Mouse (Mus musculus): ENCODE measurements around the gene Slc25a24. TPM values are rescaled to one million over a fixed set of nuclear protein-coding genes. Genes with fewer than 3 reads are reported as not detected.

Slc25a24 gene
- polyA plus RNA-seq, 1 experiment from 2014 or later, result 45.5 TPM

DNA sequence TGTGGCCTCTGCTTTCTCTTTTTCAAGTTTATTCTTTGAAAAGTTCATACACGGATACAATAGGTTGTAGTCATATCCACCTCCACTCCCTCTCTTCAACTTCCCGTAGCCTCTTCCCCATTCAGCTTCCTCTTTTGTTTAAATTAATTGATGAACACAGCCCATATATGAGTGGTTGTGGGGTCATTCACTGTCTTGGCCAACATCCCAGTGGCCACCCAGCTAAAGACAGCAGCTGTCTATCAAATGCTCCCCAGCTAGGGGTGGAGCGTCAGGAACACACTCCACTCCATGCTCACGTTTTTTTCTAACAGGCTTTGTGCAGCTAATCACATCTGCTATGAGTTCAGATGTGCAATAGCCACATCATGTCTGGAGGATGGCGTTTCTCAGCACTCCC lies 6.8 kb downstream of the Slc25a24 start:
- no peak overlapping the region for H3K27ac ChIP-seq
- H3K36me3 ChIP-seq, result peaks cover 28% of the 10 kb centered on the region; the same call in 1 of the 2 replicates
- 0 out of 2 replicates have a peak, but pooled peaks cover 6% of the 10 kb centered on the region for H3K4me1 ChIP-seq (replicated peaks)
- H3K27me3 ChIP-seq, result no peaks in the 10 kb centered on the region
- no peak overlapping the region for H3K4me2 ChIP-seq
- no peak for ATAC-seq (ENCODE audit: insufficient number of reproducible peaks, insufficient read depth, low FRiP score, low TSS enrichment, low read depth)
- H3K4me3 ChIP-seq (replicated peaks), result no peak overlapping the region
- no peak overlapping the region for H3K9ac ChIP-seq (replicated peaks)
- 76% methylated on average over 5 of the region's 5 CpGs for WGBS
- H3K9me3 ChIP-seq, result 0 out of 2 replicates have a peak, but pooled peaks cover 7% of the 10 kb centered on the region

DNA sequence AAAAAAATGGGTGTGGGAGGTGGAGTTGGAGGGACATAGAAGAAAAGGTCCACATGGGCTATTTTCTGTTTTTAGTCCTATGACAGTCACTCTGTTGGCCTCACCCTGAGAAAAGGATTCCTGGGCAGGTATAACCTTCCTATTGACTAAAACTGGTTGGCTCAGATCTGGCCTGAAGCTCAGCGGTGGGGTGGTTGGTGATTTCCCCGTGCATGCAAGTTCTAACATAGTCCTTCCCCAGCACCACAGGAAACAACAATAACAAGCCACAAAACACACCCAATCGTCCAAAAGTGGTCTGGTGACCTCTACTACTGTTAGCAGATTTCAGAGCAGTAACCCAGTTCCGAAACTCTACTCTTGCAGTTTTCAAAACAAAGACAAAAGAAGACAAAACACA lies 10.0 kb downstream of the Slc25a24 start:
- no peak overlapping the region for H3K4me3 ChIP-seq (replicated peaks)
- H3K27ac ChIP-seq, result no peak overlapping the region
- H3K4me2 ChIP-seq, result no peak overlapping the region
- H3K9ac ChIP-seq (replicated peaks), result no peak overlapping the region
- 0 out of 2 replicates have a peak, but pooled peaks cover 7% of the 10 kb centered on the region for H3K9me3 ChIP-seq
- peaks cover 22% of the 10 kb centered on the region; the same call in 1 of the 2 replicates for H3K36me3 ChIP-seq
- no peaks in the 10 kb centered on the region for H3K27me3 ChIP-seq
- 91% methylated on average over 4 of the region's 4 CpGs for WGBS
- no peak for ATAC-seq (ENCODE audit: insufficient number of reproducible peaks, insufficient read depth, low FRiP score, low TSS enrichment, low read depth)
- no peaks in the 10 kb centered on the region for H3K4me1 ChIP-seq (replicated peaks)

DNA sequence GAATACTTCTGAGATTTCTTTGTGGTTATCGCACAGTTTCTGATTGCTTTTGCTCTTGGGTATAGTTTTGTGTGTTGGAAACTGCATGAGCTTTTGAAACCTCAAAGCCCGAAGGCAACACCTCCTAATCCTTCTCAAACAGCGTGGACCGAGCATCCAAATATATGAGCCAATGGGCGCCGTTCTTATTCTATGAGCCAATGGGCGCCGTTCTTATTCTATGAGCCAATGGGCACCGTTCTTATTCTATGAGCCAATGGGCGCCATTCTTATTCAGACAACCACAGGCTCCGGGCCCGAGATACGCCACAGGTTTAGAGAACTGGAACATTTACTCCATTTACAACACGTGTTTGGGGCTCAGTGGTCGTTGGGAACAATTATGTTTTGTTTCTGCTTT lies 11.1 kb downstream of the Slc25a24 start:
- H3K4me1 ChIP-seq (replicated peaks), result no peaks in the 10 kb centered on the region
- H3K4me3 ChIP-seq (replicated peaks), result no peak overlapping the region
- H3K9me3 ChIP-seq, result 0 out of 2 replicates have a peak, but pooled peaks cover 7% of the 10 kb centered on the region
- no peak for ATAC-seq (ENCODE audit: insufficient number of reproducible peaks, insufficient read depth, low FRiP score, low TSS enrichment, low read depth)
- peaks cover 22% of the 10 kb centered on the region; the same call in 1 of the 2 replicates for H3K36me3 ChIP-seq
- no peak overlapping the region for H3K9ac ChIP-seq (replicated peaks)
- no peak overlapping the region for H3K4me2 ChIP-seq
- H3K27me3 ChIP-seq, result no peaks in the 10 kb centered on the region
- 96% methylated on average over 15 of the region's 15 CpGs for WGBS
- H3K27ac ChIP-seq, result no peak overlapping the region

DNA sequence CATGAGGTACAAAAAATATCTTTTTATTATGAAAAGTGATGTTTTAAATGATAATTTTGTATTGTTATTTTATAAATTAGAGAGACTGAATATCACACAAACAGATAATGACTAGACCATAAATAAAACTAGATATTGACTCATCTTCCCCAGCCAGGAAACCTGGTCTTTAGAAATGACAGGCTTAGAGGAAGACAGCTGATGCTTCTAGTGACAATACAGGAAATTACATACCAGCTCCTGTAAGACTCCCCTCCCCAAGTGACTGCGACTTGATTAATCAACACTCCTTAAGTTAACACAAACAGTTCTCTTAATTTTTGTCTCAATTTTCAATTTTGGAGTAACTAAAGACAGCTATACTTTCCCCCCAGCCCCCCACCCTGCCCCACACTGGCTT lies 12.4 kb downstream of the Slc25a24 start:
- H3K27ac ChIP-seq, result no peak overlapping the region
- peaks cover 18% of the 10 kb centered on the region; the same call in 1 of the 2 replicates for H3K36me3 ChIP-seq
- H3K9me3 ChIP-seq, result 0 out of 2 replicates have a peak, but pooled peaks cover 7% of the 10 kb centered on the region
- H3K4me2 ChIP-seq, result no peak overlapping the region
- no peak overlapping the region for H3K4me3 ChIP-seq (replicated peaks)
- no peaks in the 10 kb centered on the region for H3K27me3 ChIP-seq
- no peak overlapping the region for H3K9ac ChIP-seq (replicated peaks)
- no peak for ATAC-seq (ENCODE audit: insufficient number of reproducible peaks, insufficient read depth, low FRiP score, low TSS enrichment, low read depth)
- no peaks in the 10 kb centered on the region for H3K4me1 ChIP-seq (replicated peaks)
- WGBS, result 91% methylated on average over 1 of the region's 1 CpGs

DNA sequence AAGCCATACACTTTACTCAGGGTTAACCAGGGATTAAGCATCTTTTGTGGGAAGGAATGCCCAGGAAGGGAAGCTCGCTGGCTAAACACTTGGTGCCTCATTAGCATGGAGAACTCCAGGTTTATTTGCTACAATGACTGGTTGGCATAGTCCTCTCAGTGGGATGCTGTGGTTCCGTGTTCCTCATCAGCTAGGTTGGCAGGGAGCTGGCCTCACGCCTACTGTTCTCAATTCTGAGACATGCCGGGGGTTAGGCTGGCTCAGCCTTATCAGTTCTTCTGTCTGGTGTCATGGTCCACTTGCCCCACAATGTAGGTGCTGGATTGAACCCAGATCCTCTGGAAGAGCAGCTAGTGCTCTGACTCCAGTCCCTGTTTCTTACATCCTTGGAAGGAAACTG lies 29.6 kb downstream of the Slc25a24 start:
- 84% methylated on average over 4 of the region's 4 CpGs for WGBS
- Histone ChIP-seq H3K9ac (replicated peaks) (no peak overlapping the region), H3K4me2 (no peak overlapping the region), H3K4me3 (replicated peaks) (no peak overlapping the region), H3K27me3 (no peaks in the 10 kb centered on the region), H3K27ac (no peak overlapping the region), H3K9me3 (no peaks in the 10 kb centered on the region), H3K4me1 (replicated peaks) (peaks cover 13% of the 10 kb centered on the region), H3K36me3 (0 out of 2 replicates have a peak, but pooled peaks cover 4% of the 10 kb centered on the region)
- ATAC-seq (ENCODE audit: insufficient number of reproducible peaks, insufficient read depth, low FRiP score, low TSS enrichment, low read depth), result no peak

DNA sequence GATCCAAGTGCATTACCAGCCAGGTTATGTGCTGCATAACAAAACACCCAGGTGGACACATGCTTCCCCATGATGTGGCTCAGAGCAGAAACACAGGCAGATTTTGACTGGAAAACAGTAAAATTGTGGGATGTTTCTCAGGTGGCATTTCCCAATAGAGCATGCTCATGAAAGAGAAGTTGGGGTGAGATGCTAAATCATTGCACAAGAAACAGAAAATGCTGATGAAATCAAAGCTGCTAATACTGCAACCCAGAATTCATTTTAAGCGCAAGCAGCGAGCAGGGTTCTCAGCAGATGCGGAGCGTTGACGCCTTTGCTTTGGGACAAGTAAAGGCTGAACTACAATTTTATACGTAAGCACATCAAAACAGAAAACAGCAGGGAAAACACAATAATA lies 30.5 kb downstream of the Slc25a24 start:
- H3K9ac ChIP-seq (replicated peaks), result no peak overlapping the region
- no peaks in the 10 kb centered on the region for H3K27me3 ChIP-seq
- no peak overlapping the region for H3K27ac ChIP-seq
- peaks cover 15% of the 10 kb centered on the region for H3K4me1 ChIP-seq (replicated peaks)
- H3K36me3 ChIP-seq, result peaks cover 7% of the 10 kb centered on the region; the same call in 1 of the 2 replicates
- no peaks in the 10 kb centered on the region for H3K9me3 ChIP-seq
- no peak overlapping the region for H3K4me2 ChIP-seq
- H3K4me3 ChIP-seq (replicated peaks), result no peak overlapping the region
- no peak for ATAC-seq (ENCODE audit: insufficient number of reproducible peaks, insufficient read depth, low FRiP score, low TSS enrichment, low read depth)
- 97% methylated on average over 6 of the region's 6 CpGs for WGBS

DNA sequence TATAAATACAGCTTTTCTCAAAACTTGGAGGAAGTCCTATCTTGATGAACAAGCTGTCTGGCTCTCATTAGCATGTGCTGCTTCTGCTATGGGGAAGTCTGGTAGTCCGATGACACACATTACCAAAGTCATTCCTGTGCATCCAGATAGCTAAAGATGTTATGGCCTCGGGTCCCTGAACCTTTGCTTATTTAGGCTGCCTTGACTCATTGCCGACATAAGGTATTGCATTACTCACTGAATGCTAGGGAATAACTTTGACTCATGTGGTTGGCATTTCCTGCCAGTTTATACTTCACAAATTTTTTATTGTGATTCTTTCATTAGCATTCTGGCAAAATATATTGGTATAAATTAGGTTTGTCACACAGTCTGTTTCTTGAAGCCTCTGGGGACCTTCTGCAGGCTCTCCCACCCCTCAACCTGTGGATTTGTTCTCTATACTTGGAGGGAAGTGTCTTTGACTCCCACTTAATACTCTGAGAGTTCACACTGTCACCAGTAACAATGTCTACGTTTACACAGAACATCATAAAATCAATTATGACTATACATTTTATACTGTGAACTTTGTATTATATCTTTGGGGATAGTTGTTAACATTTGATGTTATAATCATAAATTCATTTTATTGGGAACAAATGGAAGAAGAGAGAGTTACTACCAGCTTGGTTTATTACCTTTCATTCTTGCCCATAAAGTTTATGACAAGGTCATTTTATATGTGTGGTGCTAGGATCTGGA lies 33.1 kb downstream of the Slc25a24 start:
- 47% methylated on average over 4 of the region's 4 CpGs for WGBS
- no peak overlapping the region for H3K27ac ChIP-seq
- H3K9me3 ChIP-seq, result no peaks in the 10 kb centered on the region
- H3K36me3 ChIP-seq, result peaks cover 32% of the 10 kb centered on the region
- H3K4me3 ChIP-seq (replicated peaks), result no peak overlapping the region
- no peak overlapping the region for H3K4me2 ChIP-seq
- peaks cover 15% of the 10 kb centered on the region for H3K4me1 ChIP-seq (replicated peaks)
- no peaks in the 10 kb centered on the region for H3K27me3 ChIP-seq
- ATAC-seq (ENCODE audit: insufficient number of reproducible peaks, insufficient read depth, low FRiP score, low TSS enrichment, low read depth), result no peak; the same call in 1 of the 2 replicates
- H3K9ac ChIP-seq (replicated peaks), result no peak overlapping the region

DNA sequence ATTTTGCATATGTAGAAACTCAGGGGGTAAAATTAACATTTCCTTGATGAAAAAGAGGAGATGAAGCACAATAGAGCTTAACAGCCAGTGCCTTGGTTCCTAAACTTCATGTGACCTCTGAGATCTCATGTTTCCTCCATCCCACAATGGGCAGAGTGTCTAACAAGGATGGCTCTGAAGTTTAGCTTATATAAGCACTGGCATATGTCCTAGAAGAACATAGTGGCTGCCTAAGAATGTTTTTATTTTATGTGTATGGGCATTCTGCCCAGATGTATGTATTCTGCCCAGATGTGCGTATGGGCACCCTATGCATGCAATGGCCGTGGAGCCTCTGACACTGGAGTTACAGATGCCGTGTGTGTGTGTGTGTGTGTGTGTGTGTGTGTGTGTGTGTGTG lies 34.5 kb downstream of the Slc25a24 start:
- WGBS, result 83% methylated on average over 3 of the region's 3 CpGs
- no peak overlapping the region for H3K9ac ChIP-seq (replicated peaks)
- peaks cover 35% of the 10 kb centered on the region for H3K36me3 ChIP-seq
- no peaks in the 10 kb centered on the region for H3K9me3 ChIP-seq
- ATAC-seq (ENCODE audit: insufficient number of reproducible peaks, insufficient read depth, low FRiP score, low TSS enrichment, low read depth), result no peak
- peaks cover 15% of the 10 kb centered on the region for H3K4me1 ChIP-seq (replicated peaks)
- H3K27me3 ChIP-seq, result no peaks in the 10 kb centered on the region
- no peak overlapping the region for H3K4me3 ChIP-seq (replicated peaks)
- H3K27ac ChIP-seq, result no peak overlapping the region
- no peak overlapping the region for H3K4me2 ChIP-seq

DNA sequence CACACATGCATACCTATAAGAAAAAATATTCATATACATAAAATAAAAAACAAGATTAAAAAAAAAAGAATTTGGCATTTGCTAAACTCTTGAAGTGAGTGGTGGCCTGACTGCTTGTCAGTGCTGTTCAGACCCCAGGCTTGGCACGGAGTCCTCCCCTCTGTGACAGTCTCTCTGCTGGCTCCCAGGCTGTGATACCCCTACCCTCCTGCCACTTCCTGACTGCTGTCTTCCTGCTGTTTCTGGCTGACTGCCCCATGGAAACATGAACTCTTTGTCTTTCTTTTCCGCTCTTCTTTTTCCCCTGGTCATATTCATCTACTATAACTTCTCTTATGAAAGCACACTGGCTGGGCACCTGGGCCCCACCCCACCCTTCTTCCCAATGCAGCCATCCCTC lies 41.1 kb downstream of the Slc25a24 start:
- Histone ChIP-seq H3K9ac (replicated peaks) (no peak overlapping the region), H3K27me3 (no peaks in the 10 kb centered on the region), H3K4me2 (no peak overlapping the region), H3K27ac (no peak overlapping the region), H3K36me3 (peaks cover 58% of the 10 kb centered on the region), H3K4me3 (replicated peaks) (no peak overlapping the region), H3K9me3 (no peaks in the 10 kb centered on the region), H3K4me1 (replicated peaks) (no peaks in the 10 kb centered on the region)
- ATAC-seq (ENCODE audit: insufficient number of reproducible peaks, insufficient read depth, low FRiP score, low TSS enrichment, low read depth), result no peak
- WGBS, result 90% methylated on average over 2 of the region's 2 CpGs

DNA sequence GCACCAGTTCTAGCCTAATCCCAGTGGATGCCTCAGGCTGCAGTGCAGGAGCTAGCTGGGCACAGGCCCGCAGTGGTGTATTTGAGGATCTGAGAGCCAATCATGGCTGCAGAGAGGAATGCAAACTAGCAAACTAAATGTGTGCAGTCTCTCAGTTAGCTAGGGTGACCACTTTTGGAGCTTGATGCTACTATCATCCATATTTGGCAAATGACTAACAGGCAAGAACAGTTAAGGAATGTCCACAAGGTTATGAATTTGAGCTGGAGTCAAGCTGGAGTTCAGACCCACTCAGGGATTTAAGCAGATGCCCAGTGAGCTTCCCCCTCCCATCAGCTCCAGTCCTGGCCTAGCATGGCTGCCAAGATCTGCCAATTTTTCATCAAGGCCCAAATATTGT lies 41.7 kb downstream of the Slc25a24 start:
- 92% methylated on average over 1 of the region's 1 CpGs for WGBS
- no peak overlapping the region for H3K4me2 ChIP-seq

DNA sequence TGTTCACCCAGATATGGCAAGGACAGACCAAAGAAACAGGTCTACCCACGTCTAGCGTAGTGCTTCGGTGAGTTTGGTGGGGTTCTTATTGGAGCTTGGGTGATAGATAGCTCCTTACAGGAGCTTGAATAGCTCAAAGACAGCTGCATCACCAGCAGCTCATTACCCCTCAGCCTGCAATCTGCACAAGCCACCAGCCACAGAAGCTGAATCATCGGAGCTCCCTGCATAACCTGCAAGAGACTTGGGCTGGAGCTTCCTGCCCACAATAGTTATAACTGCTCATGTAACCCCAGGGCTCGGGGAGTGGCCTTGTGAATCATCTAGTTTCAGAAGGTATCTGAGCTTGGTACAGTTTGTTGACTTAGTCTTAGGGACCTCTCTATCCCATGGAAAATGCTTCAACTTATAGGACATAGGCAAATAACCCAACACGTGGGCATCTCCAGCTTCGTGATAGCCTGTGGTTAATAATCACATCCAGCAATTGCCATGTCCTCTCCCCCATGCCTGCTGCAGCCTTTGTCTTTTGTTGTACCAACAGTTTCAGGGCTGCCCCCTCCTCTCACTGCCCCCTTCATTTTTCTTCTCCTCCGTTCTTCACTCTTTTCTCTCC lies 42.4 kb downstream of the Slc25a24 start:
- Histone ChIP-seq H3K4me3 (replicated peaks) (no peak overlapping the region), H3K4me2 (no peak overlapping the region), H3K36me3 (peaks cover 52% of the 10 kb centered on the region), H3K9me3 (no peaks in the 10 kb centered on the region), H3K4me1 (replicated peaks) (no peaks in the 10 kb centered on the region), H3K9ac (replicated peaks) (no peak overlapping the region), H3K27ac (no peak overlapping the region), H3K27me3 (no peaks in the 10 kb centered on the region)
- WGBS, result 88% methylated on average over 8 of the region's 8 CpGs
- ATAC-seq (ENCODE audit: insufficient number of reproducible peaks, insufficient read depth, low FRiP score, low TSS enrichment, low read depth), result no peak

More for the DNA sequence above, 41.7 kb downstream of the Slc25a24 start:
- Histone ChIP-seq H3K4me3 (replicated peaks) (no peak overlapping the region), H3K27ac (no peak overlapping the region), H3K36me3 (peaks cover 54% of the 10 kb centered on the region), H3K27me3 (no peaks in the 10 kb centered on the region), H3K9ac (replicated peaks) (no peak overlapping the region), H3K9me3 (no peaks in the 10 kb centered on the region), H3K4me1 (replicated peaks) (no peaks in the 10 kb centered on the region)
- ATAC-seq (ENCODE audit: insufficient number of reproducible peaks, insufficient read depth, low FRiP score, low TSS enrichment, low read depth), result no peak

All from limb, embryonic 12.5 days (tissue).